Mouse (Mus musculus): ENCODE measurements around the gene Epb41l1. TPM values are rescaled to one million over a fixed set of nuclear protein-coding genes. Genes with fewer than 3 reads are reported as not detected.
A peak's percentile ranks its signal among the peaks of the same experiment; 100 is the strongest.

Gene Epb41l1
- total RNA-seq, 4 experiments from 2014 or later = 6.5 to 9.4 (median 7.6) TPM

DNA sequence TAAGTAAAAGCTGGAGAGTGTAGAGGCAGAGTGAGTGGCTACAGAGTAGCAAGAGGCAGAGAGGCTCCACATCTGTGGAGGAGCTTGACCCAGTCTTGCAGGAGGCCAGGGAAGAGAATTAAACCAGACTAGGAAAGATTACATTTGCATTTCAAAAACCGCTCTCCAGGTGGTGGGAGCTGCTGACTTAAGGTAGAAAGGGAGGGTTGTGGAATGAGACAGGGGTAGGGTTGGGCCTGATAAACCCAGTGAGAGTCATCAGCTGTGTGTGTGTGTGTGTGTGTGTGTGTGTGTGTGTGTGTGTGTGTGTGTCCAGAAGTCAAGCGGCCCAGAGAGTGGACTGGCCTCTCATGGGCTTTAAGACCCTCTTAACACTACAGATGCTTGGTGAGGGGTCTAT, 4.9 kb downstream of the Epb41l1 start:
- DNase-seq (ENCODE audit: low spot score) = no peak

DNA sequence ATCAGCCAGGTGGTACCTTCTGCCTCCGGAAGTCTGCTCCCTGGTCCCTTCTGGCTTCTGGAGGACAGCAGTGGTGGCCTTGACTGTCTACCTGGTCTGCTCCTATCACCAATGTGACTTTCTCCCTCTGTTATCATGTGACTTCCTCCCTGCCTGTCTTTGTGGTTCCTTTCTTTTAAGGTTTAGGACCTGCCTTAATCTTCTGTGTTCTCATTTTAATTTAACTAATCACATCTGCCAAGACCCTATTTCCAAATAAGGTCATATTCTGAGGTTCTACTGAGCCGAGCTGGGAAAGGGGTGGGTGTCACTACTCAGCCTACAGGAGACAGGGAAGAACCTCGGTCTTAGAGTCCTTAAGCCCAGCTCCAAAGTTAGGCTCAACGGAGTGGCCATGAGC, 5.4 kb downstream of the Epb41l1 start:
- DNase-seq (ENCODE audit: low spot score) = no peak

GRCm38 (mm10) chr2:156429836-156430235, 9.1 kb downstream of the Epb41l1 start:
- no peak for DNase-seq (ENCODE audit: low spot score)

DNA sequence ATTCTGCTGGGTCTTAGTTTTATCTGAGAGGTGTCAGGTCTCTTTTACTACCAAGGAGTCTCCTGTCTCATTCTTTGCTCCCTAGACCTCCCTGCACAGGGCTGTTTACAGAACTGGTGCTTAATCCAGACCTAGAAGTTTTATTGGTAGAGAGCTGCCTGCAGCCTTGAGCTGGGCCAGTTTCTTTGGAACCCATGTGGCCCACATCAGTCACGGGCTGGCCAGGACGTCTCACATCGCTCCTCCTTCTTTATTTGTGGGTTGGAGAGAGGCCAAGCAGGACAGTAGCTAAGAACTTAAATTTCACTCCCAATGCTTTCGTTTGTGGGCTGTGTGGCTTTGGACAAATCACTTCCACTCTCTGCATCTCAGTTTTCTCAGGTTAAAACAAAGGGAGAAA, 9.6 kb downstream of the Epb41l1 start:
- DNase-seq (ENCODE audit: low spot score) = no peak

GRCm38 (mm10) chr2:156431409-156431808, 10.7 kb downstream of the Epb41l1 start:
- no peak for DNase-seq (ENCODE audit: low spot score)

GRCm38 (mm10) chr2:156432086-156432485, 11.4 kb downstream of the Epb41l1 start:
- DNase-seq (ENCODE audit: low spot score) = no peak

- no peak for DNase-seq (ENCODE audit: low spot score)
Observed at GRCm38 (mm10) chr2:156432874-156433868, 12.5 kb downstream of the Epb41l1 start.

GRCm38 (mm10) chr2:156437637-156438036, 16.9 kb downstream of the Epb41l1 start:
- DNase-seq (ENCODE audit: low spot score) = no peak

GRCm38 (mm10) chr2:156439666-156440462, 19.2 kb downstream of the Epb41l1 start:
- no peak for DNase-seq (ENCODE audit: low spot score)

DNA sequence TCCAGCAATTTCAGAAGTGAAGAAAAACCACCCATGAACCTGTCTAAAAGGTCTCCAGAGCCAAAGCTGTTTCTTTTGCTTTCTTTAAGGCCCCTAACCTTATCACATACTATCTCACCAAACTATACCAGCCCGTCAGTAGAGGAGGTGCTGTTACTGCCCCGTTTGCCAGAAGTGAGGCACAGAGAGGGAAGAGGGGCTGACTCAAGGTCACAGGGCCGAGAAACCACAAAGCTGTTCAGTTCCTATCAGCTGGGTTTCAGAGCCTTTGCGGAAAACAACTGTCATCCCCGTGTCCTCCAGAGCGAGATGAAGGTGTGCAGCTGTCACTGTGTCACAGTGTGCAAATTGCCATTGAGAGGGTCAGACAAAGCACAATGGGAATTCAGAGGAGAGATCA, 21.2 kb downstream of the Epb41l1 start:
- DNase-seq (ENCODE audit: low spot score) = no peak

GRCm38 (mm10) chr2:156443323-156443722, 22.6 kb downstream of the Epb41l1 start:
- no peak for DNase-seq (ENCODE audit: low spot score)

DNA sequence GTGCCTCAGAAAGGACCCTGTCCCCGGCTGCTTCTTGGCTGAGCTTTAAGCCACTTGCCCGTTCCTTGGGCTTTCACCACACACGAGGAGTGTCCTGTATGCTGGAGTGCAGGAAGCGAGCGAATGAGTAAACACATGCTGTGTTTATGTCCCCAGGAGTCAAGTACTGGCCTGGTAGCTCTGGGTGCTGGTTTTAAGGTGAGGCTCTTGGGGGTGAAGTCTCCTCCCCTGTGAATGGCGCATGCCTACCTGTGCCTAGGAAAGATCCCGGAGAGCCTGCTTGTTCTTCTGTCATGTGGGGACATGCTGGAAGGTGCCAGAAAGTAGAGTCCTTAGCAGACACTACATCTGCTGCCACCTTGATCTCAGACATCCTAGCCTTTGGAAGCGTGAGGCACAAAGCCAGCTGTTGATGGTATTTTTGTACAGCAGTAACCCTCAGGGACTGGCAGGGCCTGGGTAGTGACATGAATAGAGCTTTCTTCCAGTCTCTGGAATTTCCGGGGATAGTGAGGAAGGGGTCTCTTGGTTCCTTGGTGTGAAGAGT, 25.9 kb downstream of the Epb41l1 start:
- DNase-seq (ENCODE audit: low spot score) = no peak

- no peak for DNase-seq (ENCODE audit: low spot score)
Observed at GRCm38 (mm10) chr2:156447413-156448295, 26.9 kb downstream of the Epb41l1 start.

- DNase-seq (ENCODE audit: low spot score) = no peak
Observed at GRCm38 (mm10) chr2:156451225-156452148, 30.8 kb downstream of the Epb41l1 start.

DNA sequence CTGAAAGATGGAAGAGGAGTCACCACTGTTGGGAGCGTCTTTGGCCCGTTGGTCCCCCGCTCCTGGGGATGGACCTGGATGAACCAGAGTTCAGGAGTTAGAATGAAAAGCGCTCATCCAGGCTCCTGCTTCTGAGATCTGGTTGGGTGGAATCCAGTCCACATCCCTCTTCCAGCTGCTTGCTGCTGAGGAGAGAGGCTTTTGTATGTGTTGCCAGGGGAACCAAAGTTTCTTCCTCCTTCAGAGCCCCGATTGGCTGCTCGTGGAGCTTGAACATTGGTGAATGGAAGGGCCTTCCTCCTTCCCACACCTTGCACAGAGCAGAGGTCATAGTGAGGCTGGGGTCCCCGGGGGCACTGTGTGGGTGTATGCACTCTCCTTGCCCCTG, 31.4 kb downstream of the Epb41l1 start:
- no peak for DNase-seq (ENCODE audit: low spot score)

- peak; percentile 49 for DNase-seq (ENCODE audit: low spot score)
Observed at GRCm38 (mm10) chr2:156453822-156454221, 33.1 kb downstream of the Epb41l1 start.

DNA sequence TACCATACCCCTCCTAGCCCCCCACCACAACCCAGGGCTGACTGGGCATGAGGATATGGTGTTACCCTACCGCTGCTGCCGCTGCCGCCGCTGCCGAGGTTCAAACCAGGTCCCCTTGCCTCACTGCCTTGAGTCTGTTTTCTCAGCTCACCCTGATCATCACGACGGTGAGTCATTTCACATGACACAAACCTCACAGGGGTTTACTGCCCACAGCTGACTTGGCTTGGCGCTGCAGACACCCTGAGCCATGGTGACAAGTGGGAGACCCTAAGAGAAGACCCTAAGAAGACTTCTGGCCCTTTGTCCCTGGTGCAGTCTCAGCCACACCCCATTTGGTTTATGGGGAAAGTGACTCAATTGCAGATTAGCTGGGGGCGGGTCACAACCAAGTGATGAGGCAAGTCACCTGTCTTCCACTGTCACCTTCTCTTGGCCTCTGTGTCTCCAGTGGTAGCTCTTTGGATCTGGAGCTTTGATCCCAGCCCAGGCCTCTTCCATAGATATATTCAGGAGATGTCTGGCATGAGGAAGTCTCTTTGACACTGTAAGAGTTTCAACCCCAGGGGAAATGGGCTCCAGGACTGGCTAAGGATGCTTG, 34.9 kb downstream of the Epb41l1 start:
- DNase-seq (ENCODE audit: low spot score) = no peak

DNA sequence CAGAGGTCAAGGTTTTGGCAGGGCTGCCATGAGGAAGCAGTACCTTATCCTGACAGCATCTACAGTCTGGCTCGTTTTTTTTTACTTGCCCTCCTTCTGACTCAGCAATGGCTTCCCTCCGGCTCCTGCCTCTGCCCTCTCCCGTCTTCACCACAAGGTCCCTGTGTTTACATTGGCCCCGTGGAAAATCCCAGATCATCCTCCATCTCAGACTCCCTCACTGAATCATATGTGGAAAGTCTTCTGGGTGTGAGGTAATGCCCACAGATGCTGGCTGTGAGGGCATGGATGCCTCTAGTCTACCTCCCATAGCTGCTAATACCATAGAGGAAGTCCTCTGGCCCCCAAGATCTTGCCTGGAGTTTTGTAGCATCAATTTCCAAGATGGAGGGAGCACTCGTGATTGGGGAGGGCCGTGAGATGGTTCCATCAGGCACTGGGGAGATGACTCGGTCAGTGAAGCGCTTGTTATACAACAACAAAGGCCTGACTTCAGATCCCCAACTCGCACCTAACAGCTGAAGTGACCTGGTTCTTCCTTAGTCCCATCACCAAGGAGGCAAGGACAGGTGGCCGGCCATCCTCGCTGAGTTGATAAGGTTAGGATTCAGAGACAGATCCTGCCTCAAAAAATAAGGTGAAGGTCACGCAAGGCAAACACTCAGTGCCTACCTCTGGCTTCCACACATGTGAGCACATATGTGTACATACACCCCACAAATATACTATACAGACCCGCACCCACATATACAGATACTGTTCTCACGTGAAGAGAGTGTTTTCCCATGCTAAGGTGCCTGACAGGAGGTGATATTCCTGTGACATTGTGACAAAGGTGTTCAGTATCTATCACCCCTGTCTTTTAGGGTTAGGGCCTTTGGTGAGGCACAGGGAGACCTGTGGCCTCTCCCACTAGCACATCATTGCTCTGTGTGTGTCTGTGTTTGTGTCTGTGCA, 36.0 kb downstream of the Epb41l1 start:
- DNase-seq (ENCODE audit: low spot score) = no peak

- no peak for DNase-seq (ENCODE audit: low spot score)
Observed at GRCm38 (mm10) chr2:156457343-156457717, 36.6 kb downstream of the Epb41l1 start.
